Mouse (Mus musculus) left cerebral cortex, adult 2 months (tissue): Measurements from ENCODE around the gene Chpt1. TPM values are rescaled to one million over a fixed set of nuclear protein-coding genes. Genes with fewer than 3 reads are reported as not detected.
"Not testable (repeated sequence)": the region's sequence is repeated elsewhere in the genome, so short reads cannot be mapped to it uniquely, and the experiment has no call there.

Experiments used
- DNase-seq, 2 experiments: peaks; one replicate each; pipeline ENCODE4 v3.0.0; 2021 to 2022; ENCODE audit warnings: low spot score in 2 of 2, mixed read lengths in 1 of 2; ENCODE audit errors: extremely low spot score in 1 of 2
- H3K27ac ChIP-seq: fragments of 200-600 bp; 2 replicates; pipeline ENCODE4 v1.8.1; 2022
- H3K4me3 ChIP-seq: fragments of 200-600 bp; 2 replicates; pipeline ENCODE4 v1.8.1; 2022
- CTCF ChIP-seq: fragments of 200-600 bp; IDR thresholded peaks from 2 replicates; pipeline ENCODE4 v1.8.1; 2022; ENCODE audit warnings: antibody characterized with exemption, mild to moderate bottlenecking, moderate library complexity
- intact Hi-C: fragments of 180-260 bp; cut with DNase I; formaldehyde crosslinking; loops from one replicate; pipeline ENCODE4 v1.15.1; 2025
- long read RNA-seq, 2 experiments: library from polyadenylated mRNA; stranded (forward); transcript quantifications; one replicate each; pipeline ENCODE4 v2.0.0; 2021; ENCODE audit warnings: borderline mapping rate in 2 of 2
- total RNA-seq, 2 experiments: library from RNA; stranded (reverse); gene quantifications; 2 replicates each; pipeline ENCODE4 v1.2.3; 2021

Chpt1 gene
- total RNA-seq, result 10 to 100 TPM; 36.5 to 39.8 TPM
- long read RNA-seq, experiment 1, full-length matches to known transcripts, result 21 of 32 reads
- long read RNA-seq, experiment 1, partial matches to known transcripts, result 1 of 32 reads
- long read RNA-seq, experiment 1, other reads (novel, unspliced or antisense), result 10 of 32 reads
- long read RNA-seq, experiment 2, full-length matches to known transcripts, result 39 of 48 reads
- long read RNA-seq, experiment 2, partial matches to known transcripts, result 2 of 48 reads
- long read RNA-seq, experiment 2, other reads (novel, unspliced or antisense), result 7 of 48 reads

DNA sequence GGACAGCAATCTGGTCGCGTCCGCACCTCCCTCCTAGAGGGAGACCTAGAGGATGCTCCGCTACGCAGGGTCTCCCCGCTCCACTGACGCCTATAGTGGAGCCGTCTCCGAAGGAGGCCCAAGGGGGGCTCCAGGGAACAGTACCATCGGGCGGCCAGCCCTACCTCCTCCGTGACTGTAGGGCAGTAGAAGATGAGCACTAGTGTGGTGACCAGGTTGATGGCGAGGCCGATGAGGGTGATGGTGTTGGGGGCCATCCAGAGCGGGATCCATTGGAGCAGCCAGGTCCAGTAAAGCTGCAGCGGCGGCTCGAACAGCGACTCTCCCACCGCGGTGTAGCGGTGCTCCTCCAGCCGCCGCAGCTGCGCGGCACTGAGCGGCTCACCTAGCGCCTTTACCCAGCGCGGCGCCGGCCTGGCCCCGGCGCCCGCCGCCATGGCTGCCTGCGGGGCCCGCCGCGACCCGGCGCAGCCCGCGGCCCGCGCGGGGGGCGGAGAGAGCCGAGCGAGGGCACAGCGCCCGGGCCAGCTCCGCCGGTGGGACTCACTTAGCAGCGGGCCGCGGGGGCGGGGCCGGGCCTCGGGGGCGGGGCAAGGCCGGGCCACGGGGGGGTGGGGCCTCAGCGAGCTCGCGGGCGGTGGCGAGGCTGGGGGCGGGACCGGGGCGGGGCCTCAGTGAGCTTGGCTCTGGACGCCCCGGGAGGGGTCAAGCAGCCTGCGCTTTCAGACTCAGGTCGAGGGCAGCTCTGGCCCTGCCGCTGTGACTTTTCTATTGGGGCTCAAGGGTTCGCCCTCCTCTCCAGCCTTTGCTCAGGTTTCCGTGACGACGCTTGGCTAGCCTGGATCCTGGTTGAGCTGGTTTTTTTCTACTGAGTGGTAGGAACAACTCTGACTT, at the start of gene Chpt1:
Chpt1 (minus strand) TSS at position 653 of the 894 bp plus-strand sequence.
- no peak; the same call in 1 of the 2 replicates for TF ChIP-seq CTCF
- Histone ChIP-seq H3K27ac (peak within 1 kb of the TSS; percentile 94), H3K4me3 (peak within 1 kb of the TSS; percentile 88)
- peak; percentile 84 to 85 for DNase-seq
- intact Hi-C loops, result loop anchor here (2.0 kb wide), 1 partner anchor 227 kb away; the partner anchor contains the start of gene Arl1

DNA sequence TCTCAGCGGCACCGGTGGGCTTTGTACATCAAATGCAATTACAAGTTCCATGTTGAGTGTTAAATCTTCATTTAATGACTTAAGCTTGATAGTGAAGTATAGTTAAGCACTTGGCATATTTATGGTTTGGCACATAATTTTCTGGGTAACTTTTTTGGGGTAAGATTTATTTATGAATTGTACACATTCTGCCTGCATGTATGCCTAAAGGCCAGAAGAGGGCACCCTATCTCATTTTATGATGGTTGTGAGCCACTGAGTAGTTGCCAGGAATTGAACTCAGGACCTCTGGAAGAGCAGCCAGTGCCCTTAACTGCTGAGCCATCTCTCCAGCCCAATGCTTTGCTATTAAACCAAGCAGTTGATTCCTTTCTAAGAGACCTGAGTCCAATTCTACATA, 48.9 kb upstream of the Chpt1 start:
- peak; percentile 36 for TF ChIP-seq CTCF
- no peak overlapping the region for H3K27ac ChIP-seq
- no peak overlapping the region for H3K4me3 ChIP-seq
- intact Hi-C loops, result no loop called here
- no peak for DNase-seq

DNA sequence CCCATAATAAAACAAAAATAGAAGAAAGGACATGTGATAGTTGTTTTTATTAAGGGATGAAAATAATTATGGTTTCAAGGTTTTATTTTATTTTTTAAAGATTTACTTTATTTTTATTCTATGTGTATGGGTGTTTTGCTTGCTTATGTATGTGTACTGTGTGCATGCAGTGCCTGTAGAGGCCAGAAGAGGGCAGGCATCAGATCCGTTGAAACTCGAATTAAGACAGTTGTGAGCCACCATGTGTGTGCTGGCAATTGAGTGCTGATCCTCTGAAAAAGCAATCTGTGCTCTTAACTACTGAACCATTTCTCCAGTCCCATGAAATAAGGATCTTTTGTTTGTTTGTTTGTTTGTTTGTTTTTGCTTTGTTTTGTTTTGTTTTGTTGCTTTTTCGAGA, 46.4 kb upstream of the Chpt1 start:
- Histone ChIP-seq H3K4me3 (no peak overlapping the region), H3K27ac (no peak overlapping the region)
- intact Hi-C loops, result no loop called here
- TF ChIP-seq CTCF, result no peak; the same call in 1 of the 2 replicates
- no peak for DNase-seq

DNA sequence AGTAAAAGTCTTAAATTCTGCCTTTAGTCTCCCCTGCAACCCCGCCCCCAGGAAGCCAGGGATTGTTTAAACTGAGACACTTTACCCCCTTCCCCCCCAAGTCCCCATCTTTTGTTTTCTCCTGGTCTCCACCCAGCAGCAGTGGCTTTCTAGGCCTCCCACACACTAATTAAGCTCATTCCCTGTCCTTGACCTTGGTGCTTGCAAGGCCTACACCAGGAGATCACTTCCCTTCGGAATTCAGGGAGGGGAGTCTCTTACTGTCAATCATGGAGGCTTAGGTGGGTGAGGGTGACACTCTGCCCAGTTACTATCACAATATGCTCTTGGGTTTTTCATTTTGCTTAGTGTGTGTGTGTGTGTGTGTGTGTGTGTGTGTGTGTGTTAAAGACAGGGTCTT, 43.8 kb upstream of the Chpt1 start:
- no peak for TF ChIP-seq CTCF
- DNase-seq, result no peak
- intact Hi-C loops, result no loop called here
- H3K4me3 ChIP-seq, result no peak overlapping the region
- H3K27ac ChIP-seq, result no peak overlapping the region

DNA sequence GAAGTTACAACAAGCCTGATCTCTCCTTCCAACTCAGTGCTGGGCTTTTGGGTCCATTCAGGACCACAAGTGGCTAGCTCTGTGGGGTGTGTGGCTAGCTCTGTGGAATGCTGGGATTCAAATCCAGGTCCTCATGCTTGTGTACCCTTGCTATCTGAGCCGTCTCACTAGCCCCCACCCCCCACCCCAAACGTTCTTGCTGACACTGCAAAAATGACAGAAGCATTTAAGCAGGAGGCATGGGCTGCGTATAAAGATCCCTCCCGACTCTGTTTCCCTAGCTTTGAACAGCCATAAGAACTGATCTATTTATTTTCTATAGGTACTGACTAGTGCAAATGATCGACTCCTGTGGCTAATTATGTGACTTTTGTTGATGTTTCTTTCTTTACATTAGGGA, 26.8 kb upstream of the Chpt1 start:
- H3K4me3 ChIP-seq, result no peak overlapping the region
- DNase-seq, result no peak
- intact Hi-C loops, result no loop called here
- TF ChIP-seq CTCF, result no peak
- H3K27ac ChIP-seq, result no peak overlapping the region

DNA sequence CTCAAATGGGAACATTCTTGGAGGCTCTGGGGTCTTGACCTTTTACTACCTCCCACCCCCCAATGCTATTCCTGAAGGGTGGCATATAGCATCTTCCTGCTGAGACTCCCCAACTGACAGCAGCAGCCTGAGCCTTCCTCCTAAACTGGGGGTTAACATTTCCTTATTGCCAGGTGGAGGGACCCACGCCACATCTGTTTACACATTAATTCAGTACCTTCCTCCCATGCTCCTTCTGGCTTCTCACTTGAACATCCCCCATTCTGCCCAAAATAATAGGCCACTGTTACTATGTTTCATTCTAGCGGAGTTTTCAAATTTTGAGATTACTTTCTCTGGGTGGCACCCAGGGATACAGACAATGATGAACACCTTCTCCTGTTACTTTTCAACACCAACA, 20.1 kb upstream of the Chpt1 start:
- DNase-seq, result peak in 1 of 2 experiments; percentile 16
- Histone ChIP-seq H3K27ac (no peak overlapping the region), H3K4me3 (no peak overlapping the region)
- no peak for TF ChIP-seq CTCF
- intact Hi-C loops, result no loop called here

DNA sequence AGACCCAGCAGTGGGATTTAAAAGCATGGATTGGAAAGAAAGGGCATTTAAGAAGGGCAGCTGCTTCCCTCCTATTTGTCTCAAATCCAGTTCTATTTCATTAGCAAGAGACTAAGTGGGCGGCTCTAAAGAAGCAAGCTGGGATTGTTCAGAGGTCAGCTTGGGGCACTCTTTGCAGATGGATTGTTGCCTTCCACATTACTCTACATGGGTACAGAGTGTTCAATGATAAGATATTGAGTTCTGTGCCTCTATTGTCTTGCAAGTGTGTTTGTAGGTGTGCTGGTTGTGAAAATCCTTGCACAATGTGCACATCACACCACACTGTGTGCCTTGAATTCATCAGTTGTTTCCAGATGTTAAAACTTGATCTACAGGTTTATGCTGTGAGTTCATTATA, 19.3 kb upstream of the Chpt1 start:
- intact Hi-C loops, result no loop called here
- Histone ChIP-seq H3K27ac (no peak overlapping the region), H3K4me3 (no peak overlapping the region)
- no peak for DNase-seq
- TF ChIP-seq CTCF, result no peak

DNA sequence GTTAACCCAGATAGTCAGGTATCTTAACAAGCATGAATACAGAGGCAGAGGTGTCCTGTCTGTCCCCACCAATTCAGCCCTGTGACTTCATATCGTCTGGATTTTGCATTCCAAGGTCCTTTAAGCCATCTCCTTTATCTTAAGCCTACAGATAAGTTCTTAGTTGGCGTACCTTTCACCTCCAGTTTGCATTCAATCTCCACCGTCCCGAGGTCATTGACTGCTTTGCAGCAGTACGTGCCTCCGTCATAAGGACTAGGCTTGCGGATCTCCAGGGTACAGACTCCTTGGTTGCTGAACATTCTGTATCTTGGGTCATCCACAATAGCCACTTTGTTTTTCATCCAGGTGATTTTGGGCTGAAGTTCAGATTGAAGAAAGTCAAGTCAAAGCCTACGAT, 18.9 kb upstream of the Chpt1 start:
- intact Hi-C loops, result no loop called here
- no peak for TF ChIP-seq CTCF
- no peak for DNase-seq
- H3K4me3 ChIP-seq, result no peak overlapping the region
- H3K27ac ChIP-seq, result no peak overlapping the region

DNA sequence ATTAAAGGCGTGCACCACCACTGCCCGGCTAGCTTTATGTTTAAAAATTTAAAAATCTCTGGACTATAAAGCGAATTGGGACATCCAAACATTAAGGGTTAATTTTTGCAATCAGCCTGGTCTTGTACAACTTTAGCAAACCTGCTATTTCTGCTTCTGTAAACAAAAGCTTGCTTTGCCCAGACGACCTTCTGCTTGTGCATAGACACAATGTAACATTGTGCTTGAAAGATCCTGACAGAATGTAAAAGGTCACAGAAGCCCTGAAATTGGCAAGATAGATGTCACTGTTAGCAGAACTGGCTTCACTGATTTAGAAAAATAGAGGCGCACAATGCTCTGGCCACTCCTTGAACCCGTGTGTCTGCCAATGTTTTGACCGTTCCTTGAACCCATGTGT, 11.2 kb upstream of the Chpt1 start:
- intact Hi-C loops, H3K4me3 ChIP-seq, H3K27ac ChIP-seq, DNase-seq: not testable (repeated sequence)

DNA sequence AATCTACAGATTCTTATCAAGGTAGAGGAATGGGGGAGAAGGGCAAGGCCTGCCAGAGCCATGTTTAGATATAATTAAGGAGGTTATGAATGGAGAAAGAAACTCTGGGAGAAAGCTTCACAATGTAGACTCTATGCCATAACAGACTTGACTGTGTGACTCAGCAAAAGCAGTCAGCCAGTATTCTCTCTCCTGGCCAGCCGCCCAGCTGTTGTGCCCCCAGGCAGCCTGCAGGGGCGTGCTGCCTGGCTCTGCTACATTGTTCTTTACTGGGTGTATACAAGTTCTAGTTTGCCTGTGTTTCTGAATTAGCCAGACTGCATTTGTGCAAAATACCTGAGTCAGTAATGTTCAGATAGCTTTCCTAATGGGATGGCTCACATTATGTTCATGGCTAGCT, 10.6 kb upstream of the Chpt1 start:
- peak; percentile 47 for TF ChIP-seq CTCF
- intact Hi-C loops, result no loop called here
- peak; percentile 40 to 47 for DNase-seq
- Histone ChIP-seq H3K27ac (no peak overlapping the region), H3K4me3 (no peak overlapping the region)

DNA sequence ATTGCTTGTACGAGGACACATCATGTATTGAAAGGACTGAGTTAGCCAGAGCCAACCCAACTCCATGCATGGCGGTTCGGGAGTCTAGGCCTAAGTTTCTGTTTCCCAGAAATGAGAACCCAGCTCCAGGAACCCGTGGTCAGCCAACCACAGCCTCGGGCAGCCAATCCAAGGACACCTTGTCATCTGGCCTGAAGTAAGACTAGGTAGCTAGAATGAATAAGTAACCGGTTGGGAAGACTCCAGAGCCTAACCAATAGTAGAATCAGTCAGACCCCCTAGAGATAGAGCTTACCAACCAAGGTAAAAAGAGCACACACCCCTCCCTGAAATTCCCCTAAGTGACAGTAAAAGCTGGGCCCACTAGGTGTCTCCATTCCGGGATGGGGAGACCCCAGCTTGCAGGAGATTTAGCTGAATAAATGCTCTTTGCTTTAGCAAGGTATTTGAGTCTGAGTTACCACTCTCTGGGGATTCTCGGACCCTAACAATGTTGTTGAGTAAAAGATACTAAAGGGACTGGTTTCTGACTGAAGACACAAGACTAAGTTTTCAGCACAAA, 9.8 kb upstream of the Chpt1 start:
- peak; percentile 20 for TF ChIP-seq CTCF
- no peak for DNase-seq
- intact Hi-C loops, result no loop called here
- no peak overlapping the region for H3K4me3 ChIP-seq
- no peak overlapping the region for H3K27ac ChIP-seq

DNA sequence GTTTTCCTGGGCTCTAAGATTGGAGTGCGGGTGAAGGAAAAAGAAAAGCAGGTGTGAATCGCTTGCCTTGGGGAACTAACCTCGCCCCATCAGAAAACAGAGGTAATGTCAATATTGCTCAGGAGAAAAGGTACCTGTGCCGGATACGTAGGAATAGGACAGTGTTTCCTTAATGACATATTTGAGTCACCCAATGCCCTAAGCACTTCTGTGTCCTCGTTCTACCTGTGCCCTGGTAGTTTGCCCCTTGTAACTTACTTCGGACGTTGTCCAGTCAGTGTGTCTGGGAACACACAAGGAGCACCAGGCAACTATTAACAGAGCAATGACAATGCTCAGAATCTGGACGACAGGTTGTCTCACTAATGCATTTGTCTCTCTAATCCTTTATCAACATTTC, 7.5 kb upstream of the Chpt1 start:
- intact Hi-C loops, result no loop called here
- DNase-seq, result no peak
- no peak overlapping the region for H3K4me3 ChIP-seq
- no peak overlapping the region for H3K27ac ChIP-seq
- no peak for TF ChIP-seq CTCF
